Mouse (Mus musculus): ENCODE measurements around the gene 1700025G04Rik.

GRCm38 (mm10) chr1:152039588-152039987, 50.3 kb downstream of the 1700025G04Rik start:
- TF ChIP-seq CTCF (conservative IDR thresholded peaks at IDR 0.05; ENCODE audit: low read length): no peak
- no peak for TF ChIP-seq NANOG (IDR thresholded peaks at IDR 0.05; ENCODE audit: borderline replicate concordance, low read length)
